Mouse (Mus musculus): ENCODE measurements around the gene Hsph1.

DNA sequence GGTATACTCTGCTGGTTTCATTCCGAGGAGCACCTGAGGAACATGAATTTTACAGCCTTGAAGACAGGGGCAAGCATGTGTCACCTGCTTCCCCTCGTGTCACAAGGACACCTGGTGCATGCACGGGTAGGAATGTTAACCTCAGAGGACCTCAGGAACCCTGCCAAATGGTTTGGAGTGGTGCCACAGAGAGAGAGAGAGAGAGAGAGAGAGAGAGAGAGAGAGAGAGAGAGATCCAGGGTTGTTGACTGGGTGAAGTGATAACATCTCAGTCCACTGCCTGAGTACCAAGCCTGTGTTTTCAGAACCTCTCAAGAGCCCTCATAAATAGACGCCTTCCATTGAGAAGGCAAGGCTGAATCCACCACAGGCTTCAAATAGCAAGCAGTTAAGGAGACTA is 12.0 kb upstream of the Hsph1 start:
- TF ChIP-seq CTCF (IDR thresholded peaks at IDR 0.05) (no peak), EP300 (IDR thresholded peaks at IDR 0.05) (no peak)
